Mouse (Mus musculus) thymus, postnatal 14 days (tissue): ENCODE data around the gene Ccr1l1.
"Not testable (repeated sequence)": the region's sequence is repeated elsewhere in the genome, so short reads cannot be mapped to it uniquely, and the experiment has no call there.

Source experiments
- DNase-seq: peaks from one replicate; pipeline ENCODE4 v3.0.0; 2021

Ccr1l1 gene

DNA sequence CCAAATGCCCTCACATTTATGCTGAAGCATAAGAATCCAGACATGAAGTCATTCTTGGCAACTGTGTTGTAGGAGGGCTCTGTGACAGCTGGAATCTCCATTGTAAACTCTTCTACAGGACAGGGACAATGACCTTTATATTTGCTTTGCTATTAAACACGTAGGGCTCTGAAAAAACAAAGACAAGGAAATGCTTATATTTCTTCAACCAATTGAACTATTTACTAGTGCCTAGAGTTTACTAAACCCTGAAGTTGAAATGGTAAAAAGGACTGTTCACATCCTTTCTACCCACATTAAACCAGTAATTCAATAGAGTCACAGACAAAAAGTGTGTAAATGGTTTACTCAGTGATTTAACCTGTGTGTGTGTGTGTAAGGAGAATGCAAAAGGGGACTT, at the start of gene Ccr1l1:
TSS of gene Ccr1l1 (minus strand) at position 101 of the 400 bp plus-strand sequence.
- DNase-seq: no peak

DNA sequence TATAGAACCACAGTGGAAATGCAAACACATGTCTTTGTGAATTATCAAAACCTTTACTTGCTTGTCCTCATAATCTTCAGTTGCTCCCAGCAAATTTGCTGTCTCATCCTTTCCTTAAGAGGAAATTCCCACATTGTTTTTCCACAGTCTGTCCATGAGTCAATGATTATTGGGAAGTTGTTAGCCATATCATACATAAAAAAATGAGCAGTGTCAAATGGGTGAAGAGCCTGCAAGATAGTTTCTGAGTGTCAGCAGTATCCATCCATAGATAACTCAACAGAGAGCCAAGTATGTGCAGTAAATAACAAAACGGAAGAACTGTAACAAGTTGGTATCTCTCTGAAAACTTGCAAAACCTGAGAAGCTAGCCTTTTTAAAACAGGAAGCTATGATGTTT, 43.5 kb upstream of the Ccr1l1 start, which contains the start of gene Ccr3:
TSS of gene Ccr3 (plus strand) at position 301 of the 400 bp plus-strand sequence.
- DNase-seq: no peak

DNA sequence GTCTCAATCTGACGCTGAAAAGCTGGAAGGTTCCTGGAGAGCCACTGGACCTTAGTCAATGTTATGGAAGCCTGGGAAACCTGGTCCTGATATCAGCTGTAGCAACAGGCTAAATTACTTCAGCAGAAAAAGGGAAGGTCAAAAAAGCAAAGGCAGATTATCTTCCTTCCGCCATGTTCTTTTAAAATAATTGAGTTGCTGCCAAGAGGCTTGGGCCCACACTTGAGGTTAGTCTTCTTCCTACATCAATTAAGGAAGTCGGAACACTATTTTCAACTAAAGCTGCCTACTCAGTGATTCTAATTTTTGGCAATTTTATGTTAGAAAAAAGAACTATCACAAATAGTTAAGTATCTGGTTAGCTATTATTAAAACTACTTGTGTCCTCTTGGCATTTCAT, 41.7 kb upstream of the Ccr1l1 start:
- DNase-seq: no peak

DNA sequence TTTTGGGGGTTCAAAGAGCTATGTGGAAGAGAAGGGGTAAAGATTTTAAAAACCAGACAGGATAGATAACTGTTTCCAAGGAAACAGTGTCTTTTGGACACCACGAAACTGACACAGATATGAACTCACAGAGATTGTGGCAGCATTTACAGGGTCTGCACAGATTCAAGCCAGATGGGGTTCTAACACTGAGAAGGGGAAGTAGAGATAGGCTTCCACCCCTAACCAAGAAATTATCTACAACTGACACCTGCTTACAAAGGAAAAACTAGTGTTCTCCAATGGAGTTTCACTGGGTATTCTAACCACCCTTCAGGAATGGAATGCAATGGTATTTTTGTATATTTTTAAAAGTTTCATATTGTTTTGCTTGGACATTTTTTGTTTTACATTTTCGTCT, 37.8 kb upstream of the Ccr1l1 start:
- DNase-seq: no peak

DNA sequence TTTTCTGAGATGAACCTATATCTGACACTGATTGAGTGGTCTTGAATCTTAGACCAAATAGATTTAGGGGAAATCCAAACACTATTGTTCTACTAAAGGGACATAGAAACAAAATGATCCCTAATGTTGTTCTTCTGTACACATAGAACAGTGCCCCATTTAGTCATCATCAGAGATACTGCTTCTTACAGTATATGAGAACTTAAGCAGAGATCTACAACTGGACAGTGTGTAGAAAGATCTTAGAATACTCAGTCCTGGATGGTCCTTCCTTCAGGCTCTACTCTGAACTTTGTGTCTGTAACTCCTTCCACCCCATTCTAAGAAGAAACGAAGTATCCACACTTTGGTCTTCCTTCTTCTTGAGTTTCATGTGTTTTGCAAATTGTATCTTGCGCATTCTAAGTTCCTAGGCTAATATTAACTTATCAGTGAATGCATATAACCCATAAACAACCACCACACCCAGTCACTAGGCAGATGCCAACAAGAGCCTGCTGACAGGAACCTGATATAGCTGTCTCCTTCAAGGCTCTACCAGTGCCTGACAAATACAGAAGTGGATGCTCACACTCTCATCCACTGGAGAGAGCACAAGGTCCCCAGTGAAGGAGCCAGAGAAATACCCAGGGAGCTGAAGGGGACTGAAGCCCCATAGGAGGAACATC, 36.9 kb upstream of the Ccr1l1 start:
- DNase-seq: no peak

DNA sequence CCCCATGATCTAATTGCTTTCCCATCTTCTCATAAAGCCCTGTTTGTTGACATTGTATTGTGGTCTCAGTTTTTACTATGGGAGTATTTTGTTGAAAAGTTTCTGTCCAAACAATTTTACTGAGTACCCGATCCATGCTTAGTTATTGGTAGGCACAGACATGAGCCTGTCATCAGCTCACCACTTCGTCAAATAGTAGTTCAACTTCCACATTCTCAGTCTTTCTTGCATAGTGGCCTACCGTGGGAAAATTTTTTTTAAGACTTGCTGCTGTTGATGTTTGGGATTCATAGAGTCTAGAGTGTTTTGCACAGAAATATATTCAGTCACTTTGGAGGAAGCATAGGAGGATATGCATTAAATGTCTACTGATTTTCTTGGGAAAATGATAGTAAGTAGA, 35.1 kb upstream of the Ccr1l1 start:
- no peak for DNase-seq

DNA sequence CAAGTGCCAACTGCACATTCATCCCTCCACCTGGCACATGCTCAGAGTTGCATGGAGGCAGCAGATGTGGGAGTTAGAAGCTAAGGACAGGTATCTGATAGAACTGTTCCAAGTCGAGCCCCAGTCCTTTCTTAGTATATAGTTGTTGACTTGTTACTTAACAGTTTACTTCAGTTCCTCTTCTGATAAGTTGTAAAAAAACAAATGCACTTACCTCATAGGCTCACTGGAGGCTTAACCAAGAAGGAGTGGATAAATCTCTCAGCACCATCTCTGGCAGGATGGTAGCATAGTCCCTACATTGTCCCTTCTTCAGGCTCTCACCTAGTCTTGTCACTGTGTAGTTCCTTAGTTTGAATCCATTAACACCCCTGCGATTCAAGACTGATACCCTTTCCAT, 34.5 kb upstream of the Ccr1l1 start:
- DNase-seq: no peak

DNA sequence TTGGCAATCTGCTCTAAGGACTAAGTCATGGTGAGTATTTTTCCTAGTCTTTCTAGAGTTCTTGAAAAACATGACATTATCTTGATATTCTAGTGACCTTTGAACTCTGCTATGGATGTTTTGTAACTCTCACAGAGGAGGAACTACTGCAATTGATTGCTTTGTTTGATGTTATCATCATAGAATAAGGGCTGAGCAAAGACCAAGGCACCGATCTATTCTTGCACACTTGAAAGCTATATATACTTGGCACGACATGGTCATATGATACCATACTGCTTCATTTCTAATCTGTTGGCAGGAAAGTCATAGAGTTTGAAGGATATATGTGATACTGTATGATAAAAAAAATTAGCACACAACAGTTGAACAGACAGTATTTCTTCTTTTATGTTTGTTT, 21.6 kb upstream of the Ccr1l1 start:
- no peak for DNase-seq

DNA sequence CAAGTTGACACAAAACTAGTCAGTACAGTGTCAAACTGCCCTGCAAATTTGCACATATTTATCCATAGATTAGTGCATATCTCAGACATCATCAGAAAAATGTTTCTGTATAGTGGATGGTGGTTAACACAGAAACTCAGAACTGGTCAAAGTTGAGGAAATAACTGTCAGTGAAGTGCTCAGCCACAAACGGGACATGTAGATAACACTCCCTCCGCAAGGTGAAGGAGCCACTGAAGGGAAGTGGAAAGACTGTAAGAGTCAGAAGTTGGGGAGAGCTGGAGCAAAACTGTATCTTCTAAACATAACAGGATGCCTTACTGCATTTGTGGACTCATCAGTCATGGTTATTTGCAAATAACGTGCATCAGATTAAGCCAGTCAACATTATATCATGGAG, 19.5 kb upstream of the Ccr1l1 start:
- DNase-seq: no peak

DNA sequence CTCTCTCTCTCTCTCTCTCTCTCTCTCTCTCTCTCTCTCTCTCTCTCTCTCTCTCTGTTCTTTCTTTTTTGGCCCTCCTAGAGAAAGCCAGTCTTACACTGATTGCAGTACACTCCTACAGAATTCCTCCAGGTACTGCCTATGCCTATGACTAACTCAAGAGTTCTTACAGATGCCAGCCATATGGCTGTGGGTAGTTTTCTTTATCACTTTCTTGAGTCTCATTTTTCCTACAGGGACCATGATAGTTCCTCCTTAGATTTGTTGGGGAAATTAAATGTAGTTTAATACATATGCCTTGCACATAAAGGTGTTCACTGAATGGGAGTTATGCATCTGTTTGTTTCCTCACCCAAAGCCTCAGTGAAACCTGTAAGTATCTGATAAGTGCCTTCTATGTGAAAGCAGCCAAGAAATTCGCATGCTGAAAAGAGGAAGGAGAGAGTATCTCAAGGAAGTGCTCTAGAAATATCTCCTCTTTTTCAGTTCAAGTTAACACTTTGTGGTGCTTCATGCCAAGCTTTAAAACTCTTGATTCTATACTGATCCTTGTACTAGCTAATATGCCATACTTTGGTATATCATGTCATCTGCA, 13.2 kb upstream of the Ccr1l1 start:
- no peak for DNase-seq

DNA sequence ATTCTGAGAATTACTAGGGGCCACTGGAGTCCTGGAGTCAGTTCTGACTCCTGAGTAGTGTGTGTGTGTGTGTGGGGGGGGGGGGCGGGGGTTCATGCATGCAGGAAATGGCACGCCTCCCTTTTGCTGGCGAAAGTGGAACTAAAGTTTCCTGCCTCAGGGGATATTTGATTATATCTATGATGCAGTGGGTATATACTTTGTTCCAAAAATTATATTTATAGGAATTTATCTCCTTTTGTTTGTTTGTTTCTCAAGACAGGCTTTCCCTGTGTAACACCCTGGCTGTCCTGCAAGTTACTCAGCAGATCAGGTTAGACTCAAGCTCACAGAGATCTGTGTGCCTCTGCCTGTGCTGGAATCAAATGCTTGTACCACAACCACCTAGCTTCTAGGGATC, 11.5 kb upstream of the Ccr1l1 start:
- peak; percentile 15 for DNase-seq

DNA sequence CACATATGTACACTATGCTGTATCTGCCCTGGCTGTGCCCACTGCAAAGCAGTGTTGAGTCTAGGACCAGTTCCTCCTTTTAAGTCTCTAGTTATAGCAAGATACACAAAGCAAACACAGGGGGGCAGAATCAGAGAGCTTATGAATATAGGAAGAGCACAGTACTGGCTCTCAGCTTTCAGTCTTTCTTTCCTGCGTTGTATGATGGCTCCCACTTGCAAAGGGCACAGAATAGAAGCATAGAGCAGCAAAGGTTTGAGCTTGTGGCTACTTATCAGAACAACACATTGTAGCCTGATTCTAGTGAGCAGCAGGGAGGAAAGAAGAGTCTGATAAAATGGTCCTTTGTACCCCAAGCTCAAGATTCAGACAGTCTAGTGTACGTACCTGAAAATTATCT, 8.0 kb upstream of the Ccr1l1 start:
- DNase-seq: peak; percentile 51

DNA sequence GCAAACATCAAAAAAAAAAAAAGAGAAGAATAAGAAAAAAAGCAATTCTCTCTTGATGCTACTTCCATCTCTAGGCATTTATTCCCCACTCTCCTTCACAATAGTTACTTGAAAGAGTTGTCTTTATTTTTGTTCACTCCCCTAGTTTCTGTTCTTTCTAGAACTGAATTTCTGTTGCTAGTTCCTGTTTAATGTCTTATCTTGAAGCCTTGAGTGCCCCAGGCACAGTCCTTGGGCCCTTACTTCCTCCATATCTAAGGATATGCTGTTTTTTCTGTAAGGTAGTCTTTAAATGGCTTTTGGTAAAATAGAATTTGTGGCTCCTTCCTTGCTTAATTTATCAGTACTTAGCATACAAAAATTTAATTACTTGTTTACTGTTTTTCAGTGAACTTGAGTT, 6.7 kb upstream of the Ccr1l1 start:
- DNase-seq: no peak

DNA sequence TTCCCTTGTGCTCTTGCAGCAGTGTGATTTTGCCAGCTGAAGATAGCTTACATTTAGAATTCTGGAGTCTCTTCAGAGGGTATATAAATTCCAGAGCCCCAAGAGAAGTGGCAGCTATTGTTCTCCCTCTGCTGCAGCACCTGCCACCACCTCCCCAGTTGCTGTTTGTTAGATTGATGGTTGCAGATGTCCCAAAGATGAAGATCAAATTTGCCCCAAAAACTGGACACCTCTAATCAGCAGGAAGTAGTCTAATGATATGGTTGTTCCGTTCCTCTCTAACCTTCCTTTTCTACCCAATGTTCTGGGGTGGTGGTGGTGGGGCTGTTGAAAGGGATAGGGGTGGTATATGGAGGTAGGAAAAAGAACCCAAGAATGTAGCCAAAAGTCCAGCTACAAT, 4.5 kb upstream of the Ccr1l1 start:
- DNase-seq: no peak

DNA sequence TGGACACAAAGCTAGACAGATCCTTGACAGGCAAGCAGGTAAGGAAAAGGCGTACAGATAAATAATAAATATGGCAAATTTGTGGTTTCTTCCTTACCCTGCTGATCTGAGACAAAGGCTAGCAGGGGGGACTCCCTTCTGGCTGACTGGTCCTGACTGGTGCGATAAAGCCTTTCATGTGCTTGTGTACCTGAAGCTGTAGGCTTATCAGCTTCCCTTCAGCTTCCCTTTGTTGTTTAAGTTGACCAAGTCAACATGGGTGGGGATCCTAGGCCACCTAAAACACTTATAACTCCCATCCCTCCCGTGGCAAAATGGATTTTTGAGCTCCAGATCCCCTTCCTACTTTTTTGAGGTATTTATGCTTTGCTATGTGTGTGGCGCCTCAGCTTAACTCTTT, 3.7 kb upstream of the Ccr1l1 start:
- DNase-seq: no peak

DNA sequence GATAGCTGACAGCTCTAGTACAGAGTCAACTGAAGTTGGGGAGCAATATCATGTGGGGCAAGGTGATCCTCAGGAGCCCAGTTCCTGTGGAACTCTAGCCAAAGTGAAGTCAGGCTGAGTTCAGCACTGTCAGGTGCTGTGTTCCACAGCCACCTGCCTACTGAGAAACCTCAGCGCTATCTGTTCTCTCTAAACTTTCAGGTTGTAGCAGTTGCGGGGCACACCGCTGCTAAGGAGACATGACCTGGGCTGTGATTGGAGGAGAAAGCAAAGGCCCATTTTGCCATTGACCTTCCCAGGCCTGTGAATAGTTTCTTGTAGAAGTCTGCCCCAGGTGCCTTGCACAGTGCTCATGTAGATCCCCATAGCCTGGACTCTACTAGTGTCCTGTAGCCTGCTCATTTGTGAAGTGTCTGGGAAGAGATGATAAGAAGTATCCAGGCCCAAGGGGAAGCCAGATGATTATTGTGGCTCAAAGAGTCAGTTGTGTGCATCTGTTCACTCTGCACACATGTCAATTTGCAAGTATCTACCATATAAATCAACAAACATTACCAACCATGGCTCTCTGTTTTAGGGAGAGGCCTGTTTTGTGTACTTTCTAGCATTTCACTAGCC, 2.8 kb upstream of the Ccr1l1 start:
- DNase-seq: not testable (repeated sequence)

DNA sequence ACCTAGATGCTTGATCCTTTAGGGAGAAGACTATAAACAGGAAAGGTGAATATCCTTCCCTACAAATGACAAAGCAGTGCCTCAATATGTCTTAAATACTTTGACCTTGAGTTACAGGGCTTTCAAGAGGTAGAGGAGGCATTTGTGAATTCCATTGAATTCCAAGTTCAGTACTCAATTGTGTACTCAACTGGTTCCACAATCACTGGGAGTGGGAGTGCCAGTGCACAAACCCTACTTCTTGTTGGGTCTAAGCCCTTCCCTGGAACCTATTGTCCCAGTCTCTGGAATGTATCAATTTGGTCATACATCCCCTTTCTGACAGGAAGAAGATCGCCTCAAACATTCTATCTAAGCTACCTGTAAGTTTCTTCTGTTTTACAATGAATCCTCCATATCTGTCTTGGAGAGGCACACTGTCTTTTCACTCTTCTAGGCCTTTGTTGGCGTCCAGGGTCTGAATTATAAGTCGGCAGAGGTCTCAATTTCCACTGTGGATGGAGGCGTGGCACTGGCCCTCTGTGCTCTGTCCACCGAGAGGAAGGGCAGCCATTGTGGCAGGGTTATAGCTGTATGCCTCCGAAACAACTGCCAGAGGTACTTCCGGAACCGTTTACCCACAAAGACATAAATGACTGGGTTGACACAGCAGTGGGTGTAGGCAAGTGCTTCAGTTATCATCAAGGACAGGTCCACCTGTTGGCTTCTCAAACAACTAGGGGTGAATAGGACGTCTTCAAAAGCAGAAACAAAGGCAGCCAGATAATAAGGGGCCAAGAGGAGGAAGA, 1.1 kb downstream of the Ccr1l1 start:
- no peak for DNase-seq

DNA sequence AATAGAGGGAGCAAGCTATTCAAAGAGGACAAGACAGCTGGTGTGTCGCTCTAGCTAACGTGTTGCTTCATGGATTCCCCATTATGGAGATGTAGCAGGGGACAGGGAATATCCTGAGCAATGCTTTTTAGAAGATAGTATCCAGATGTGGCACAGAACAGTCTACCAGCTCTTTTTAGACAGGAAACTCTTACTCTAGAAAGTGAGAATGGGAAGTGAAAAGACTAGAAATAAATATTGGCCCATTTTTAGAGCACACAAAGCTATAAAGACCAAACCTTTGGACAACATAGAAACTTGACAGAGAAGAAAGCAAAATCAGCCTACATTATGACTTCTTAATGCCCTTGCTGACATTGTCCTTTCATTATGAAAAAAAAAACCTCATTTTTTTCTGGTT, 2.6 kb downstream of the Ccr1l1 start:
- no peak for DNase-seq

DNA sequence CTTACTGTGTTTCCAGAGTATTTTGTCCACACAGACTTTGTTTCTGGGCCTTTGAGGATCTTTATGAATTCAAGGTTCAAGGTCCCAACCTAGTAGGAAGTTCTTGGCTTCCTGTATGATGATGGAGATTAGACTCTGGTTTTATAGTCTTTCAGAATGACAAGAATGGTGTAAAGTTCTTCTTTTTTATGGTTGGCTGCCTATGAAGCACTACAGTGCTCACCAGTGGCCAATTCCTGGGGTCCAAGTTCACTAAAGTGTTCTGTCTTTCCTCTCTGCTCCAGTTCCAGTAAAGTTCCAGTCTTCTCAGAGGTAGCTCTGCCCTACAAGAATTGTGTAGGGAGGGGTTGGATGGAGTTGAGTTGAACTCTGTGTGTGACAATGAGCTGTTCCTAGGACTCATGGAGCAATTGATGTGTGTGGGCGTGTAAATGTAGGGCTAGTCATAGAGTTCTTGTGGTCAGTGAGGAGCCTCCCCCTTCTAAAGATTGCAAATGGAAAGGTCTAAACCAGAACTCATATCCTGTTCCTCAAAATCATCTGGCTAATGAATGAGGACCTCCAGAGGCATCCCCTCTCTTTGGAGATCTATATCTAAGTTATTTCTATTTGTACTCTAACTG, 9.8 kb downstream of the Ccr1l1 start, which contains the start of gene Ccr1:
TSS of gene Ccr1 (minus strand) at position 403 of the 623 bp plus-strand sequence.
- no peak for DNase-seq

DNA sequence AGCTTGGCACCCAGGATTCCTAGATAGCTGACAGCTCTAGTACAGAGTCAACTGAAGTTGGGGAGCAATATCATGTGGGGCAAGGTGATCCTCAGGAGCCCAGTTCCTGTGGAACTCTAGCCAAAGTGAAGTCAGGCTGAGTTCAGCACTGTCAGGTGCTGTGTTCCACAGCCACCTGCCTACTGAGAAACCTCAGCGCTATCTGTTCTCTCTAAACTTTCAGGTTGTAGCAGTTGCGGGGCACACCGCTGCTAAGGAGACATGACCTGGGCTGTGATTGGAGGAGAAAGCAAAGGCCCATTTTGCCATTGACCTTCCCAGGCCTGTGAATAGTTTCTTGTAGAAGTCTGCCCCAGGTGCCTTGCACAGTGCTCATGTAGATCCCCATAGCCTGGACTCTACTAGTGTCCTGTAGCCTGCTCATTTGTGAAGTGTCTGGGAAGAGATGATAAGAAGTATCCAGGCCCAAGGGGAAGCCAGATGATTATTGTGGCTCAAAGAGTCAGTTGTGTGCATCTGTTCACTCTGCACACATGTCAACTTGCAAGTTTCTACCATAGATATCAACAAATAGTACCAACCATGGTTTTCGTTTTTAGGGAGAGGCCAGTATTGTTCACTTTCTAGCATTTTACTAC, 11.2 kb downstream of the Ccr1l1 start:
- DNase-seq: not testable (repeated sequence)

DNA sequence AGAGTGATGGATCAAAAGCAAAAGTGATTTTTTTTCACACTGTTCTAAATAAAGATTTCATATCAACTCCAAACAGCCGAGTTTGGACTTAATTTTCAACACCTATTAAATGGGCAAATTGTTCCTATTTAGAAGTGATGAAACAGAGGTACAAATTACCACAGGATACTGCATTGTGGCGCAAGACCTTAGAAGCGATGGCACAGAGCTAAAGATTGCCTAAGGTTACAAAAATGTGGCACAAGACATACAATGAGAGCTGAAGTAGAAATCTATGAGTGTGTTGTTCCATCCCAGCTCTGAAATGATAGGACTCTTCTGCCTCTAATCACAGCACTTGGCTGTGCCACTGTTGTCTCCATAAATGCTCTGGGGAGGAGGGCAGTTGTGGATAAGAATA, 13.4 kb downstream of the Ccr1l1 start:
- no peak for DNase-seq

DNA sequence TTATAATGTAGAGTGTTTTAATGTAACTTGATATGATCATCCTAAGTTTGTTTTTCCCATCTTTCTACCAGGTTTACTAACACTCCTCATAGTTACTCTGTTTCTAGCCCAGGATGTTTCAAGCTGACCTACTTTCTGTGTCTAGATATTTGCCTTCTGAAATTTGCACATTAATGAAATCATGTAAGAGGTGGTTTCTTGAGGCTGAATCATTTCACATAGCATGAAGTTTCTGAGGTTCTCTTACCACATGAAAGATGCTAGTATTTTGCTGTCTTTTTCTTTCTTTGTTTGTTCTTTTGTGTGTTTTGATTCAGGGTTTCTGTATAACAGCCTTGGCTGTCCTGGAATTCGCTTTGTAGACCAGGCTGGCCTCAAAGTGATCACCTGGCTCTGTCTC, 18.0 kb downstream of the Ccr1l1 start:
- no peak for DNase-seq
